ENCODE assay signal across 7 mouse cellular contexts in the genomic region with DNA sequence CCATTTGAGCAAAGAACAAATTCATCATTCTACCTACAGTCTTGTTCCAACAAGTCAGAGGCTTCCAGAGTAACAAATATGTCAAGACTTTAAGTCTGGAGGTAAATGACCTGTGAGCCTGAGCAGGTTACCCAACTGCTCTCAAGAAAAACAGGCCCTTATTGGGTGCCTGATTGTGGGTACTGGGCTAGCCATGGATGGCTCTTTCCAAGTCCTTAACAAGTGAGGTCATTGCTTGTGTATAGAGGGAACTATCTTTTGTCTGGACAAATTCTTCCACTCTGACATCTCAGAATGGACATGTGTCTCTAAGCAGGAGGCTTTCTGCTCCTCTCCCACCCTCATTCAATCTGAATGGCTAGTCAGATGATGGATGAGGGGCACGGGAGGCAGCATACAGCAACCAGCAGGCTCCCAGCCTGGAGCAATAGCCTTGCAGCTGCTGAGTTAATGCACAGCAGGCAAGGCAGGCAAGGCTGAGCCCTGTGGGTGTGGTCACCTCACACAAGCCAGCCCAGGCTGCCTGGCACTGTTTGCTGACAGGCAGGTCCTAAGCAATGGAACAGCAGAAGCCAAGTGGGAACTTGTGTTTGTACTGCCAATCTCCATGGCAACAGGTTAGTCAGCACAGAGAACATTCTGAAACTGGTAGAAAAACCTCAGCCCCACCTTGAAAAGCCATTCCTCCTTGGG. TPM values are rescaled to one million over a fixed set of nuclear protein-coding genes. Genes with fewer than 3 reads are reported as not detected.
DNase-seq lines count a peak whose midpoint lies in the region; ATAC-seq and TF ChIP-seq lines count a peak whose summit lies in the region.

No protein-coding gene starts in this region.

- H3K9me3 ChIP-seq in forebrain, embryonic 10.5 days = no peaks in the 10 kb centered on the region
- H3K9me3 ChIP-seq in heart, embryonic 14.5 days (ENCODE audit: control insufficient read depth, low read length) = no peaks in the 10 kb centered on the region
- H3K9me3 ChIP-seq in limb, embryonic 15.5 days = no peaks in the 10 kb centered on the region

- H3K4me2 ChIP-seq in heart, embryonic 14.5 days (ENCODE audit: low read length) = no peak overlapping the region
- no peak overlapping the region for H3K4me2 ChIP-seq in limb, embryonic 15.5 days
- peak overlapping the region; percentile 43 for H3K4me2 ChIP-seq in myocyte (ENCODE audit: low read depth)

- H3K27ac ChIP-seq in forebrain, embryonic 10.5 days = 0 out of 2 replicates have a peak overlapping the region, but pooled peaks have one; percentile 12
- H3K27ac ChIP-seq in heart, embryonic 14.5 days (replicated peaks in 1 of 2; ENCODE audit: control insufficient read depth in 1 of 2, insufficient read depth in 1 of 2, low read depth in 2 of 2, low read length in 2 of 2) = no peak overlapping the region
- H3K27ac ChIP-seq in limb, embryonic 15.5 days = peak overlapping the region; percentile 71

- no peak overlapping the region for H3K4me3 ChIP-seq in forebrain, embryonic 10.5 days
- no peak overlapping the region for H3K4me3 ChIP-seq in heart, embryonic 14.5 days (ENCODE audit: control insufficient read depth in 1 of 2, insufficient read depth in 1 of 2, low read depth in 1 of 2, low read length in 2 of 2)
- H3K4me3 ChIP-seq in limb, embryonic 15.5 days = no peak overlapping the region
- H3K4me3 ChIP-seq in myocyte = no peak overlapping the region

- no peak overlapping the region for H3K9ac ChIP-seq in heart, embryonic 14.5 days (ENCODE audit: low read length)
- no peak overlapping the region for H3K9ac ChIP-seq in limb, embryonic 15.5 days

- no peaks in the 10 kb centered on the region for H3K27me3 ChIP-seq in forebrain, embryonic 10.5 days (ENCODE audit: poor library complexity, severe bottlenecking)
- no peaks in the 10 kb centered on the region for H3K27me3 ChIP-seq in heart, embryonic 14.5 days (ENCODE audit: control insufficient read depth, insufficient read depth, low read length)
- no peaks in the 10 kb centered on the region for H3K27me3 ChIP-seq in limb, embryonic 15.5 days
- H3K27me3 ChIP-seq in myocyte (ENCODE audit: control insufficient read depth, insufficient read depth, insufficient read length) = no peaks in the 10 kb centered on the region

- H3K4me1 ChIP-seq in forebrain, embryonic 10.5 days = peaks cover 17% of the 10 kb centered on the region
- H3K4me1 ChIP-seq in heart, embryonic 14.5 days (ENCODE audit: control insufficient read depth in 2 of 2, insufficient read depth in 2 of 2, low read length in 2 of 2) = peaks cover 0 to 4% of the 10 kb centered on the region in 2 experiments; a peak in 1 of 4 replicates
- H3K4me1 ChIP-seq in limb, embryonic 15.5 days = peaks cover 14% of the 10 kb centered on the region

- peak; percentile 61; the same call in 1 of the 2 replicates for ATAC-seq in heart, embryonic 14.5 days (ENCODE audit: insufficient number of reproducible peaks, insufficient read depth, low FRiP score, low read depth)
- ATAC-seq in limb, embryonic 15.5 days (ENCODE audit: insufficient number of reproducible peaks, low FRiP score, low TSS enrichment, low read depth) = peak; percentile 96
- ATAC-seq in activated CD4-positive, CD25-positive, alpha-beta regulatory T cell, adult 4 months = no peak

- TF ChIP-seq POLR2A in myocyte (IDR thresholded peaks at IDR 0.05; ENCODE audit: insufficient read length, low read depth) = peak; percentile 43

- DNase-seq in adrenal gland, postnatal 36 days = peak; percentile 82 to 83
- peak; percentile 35 for DNase-seq in forebrain, embryonic 10.5 days (ENCODE audit: extremely low spot score, low spot score)
- peak; percentile 75 for DNase-seq in kidney, postnatal 10 days

- H3K79me2 ChIP-seq in myocyte (ENCODE audit: control insufficient read depth, insufficient read depth) = peaks cover 15% of the 10 kb centered on the region

- H3ac ChIP-seq in myocyte (ENCODE audit: control insufficient read depth, insufficient read length) = no peak overlapping the region

- H3K36me3 ChIP-seq in forebrain, embryonic 10.5 days (replicated peaks) = no peaks in the 10 kb centered on the region
- no peaks in the 10 kb centered on the region for H3K36me3 ChIP-seq in heart, embryonic 14.5 days (ENCODE audit: control insufficient read depth, insufficient read depth, low read length)
- H3K36me3 ChIP-seq in limb, embryonic 15.5 days = 0 out of 2 replicates have a peak, but pooled peaks cover 3% of the 10 kb centered on the region
- no peaks in the 10 kb centered on the region for H3K36me3 ChIP-seq in myocyte (ENCODE audit: control insufficient read depth, insufficient read depth)

- WGBS in forebrain, embryonic 10.5 days = 13% methylated on average over 1 of the region's 1 CpGs
- 6% methylated on average over 1 of the region's 1 CpGs for WGBS in heart, embryonic 14.5 days
- WGBS in limb, embryonic 15.5 days = 0% methylated on average over 1 of the region's 1 CpGs

TF ChIP-seq in myocyte, 11 proteins besides CTCF, POLR2A, EP300 and RAD21:
- no peak for TF ChIP-seq POLR2AphosphoS2 (IDR thresholded peaks at IDR 0.05; ENCODE audit: insufficient read length, low read depth)
- no peak for TF ChIP-seq TCF3 (IDR thresholded peaks at IDR 0.05; ENCODE audit: insufficient read length, low read depth)
- no peak for TF ChIP-seq SRF (IDR thresholded peaks at IDR 0.05; ENCODE audit: control insufficient read depth, insufficient read length, low read depth)
- peak in 1 of 3 experiments; percentile 59 for TF ChIP-seq MYOG (IDR thresholded peaks at IDR 0.05; ENCODE audit: control insufficient read depth in 1 of 3, insufficient read depth in 1 of 3, insufficient read length in 2 of 3, low read depth in 2 of 3)
- no peak for TF ChIP-seq TCF12 (IDR thresholded peaks at IDR 0.05; ENCODE audit: insufficient read depth, poor library complexity, severe bottlenecking)
- no peak for TF ChIP-seq CEBPB (IDR thresholded peaks at IDR 0.05; ENCODE audit: insufficient read depth, poor library complexity, severe bottlenecking)
- peak in 1 of 3 experiments; percentile 40 for TF ChIP-seq MYOD1 (IDR thresholded peaks at IDR 0.05; ENCODE audit: control insufficient read depth in 1 of 3, insufficient read length in 2 of 3, low read depth in 2 of 3)
TF ChIP-seq in myocyte: peak in this region for 2.

RNA-seq across cellular contexts. Expression of gene Myof, which starts 28.1 kb away (rescaled TPM):
- 10 to 100 TPM; 33.4 to 59.2 TPM for total RNA-seq in adrenal gland, postnatal 36 days (2021)
- polyA plus RNA-seq in forebrain, embryonic 10.5 days (2016; fragmentation: Nextera tagmentation; extraction: Ambion mirVana) = 1.9 and 2.3 TPM in 2 replicates
- polyA plus RNA-seq in heart, embryonic 14.5 days (2014; fragmentation: Nextera tagmentation; extraction: Ambion mirVana) = 5.3 and 5.5 TPM in 2 replicates
- polyA plus RNA-seq in limb, embryonic 15.5 days (2015; fragmentation: Nextera tagmentation; extraction: Ambion mirVana) = 11.9 and 14.1 TPM in 2 replicates
- 76.9 TPM for polyA plus RNA-seq in myocyte (2012; fragmentation: generic; extraction: Trizol)
- polyA plus RNA-seq in activated CD4-positive, CD25-positive, alpha-beta regulatory T cell, adult 4 months (2017; shearing (Covaris generic)) = under 1 TPM; 0.19 to 0.27 TPM

RNA-seq across cellular contexts. Expression of gene Cep55, which starts 39.5 kb away (rescaled TPM):
- total RNA-seq in adrenal gland, postnatal 36 days (2021) = 1 to 10 TPM; 2.2 to 2.5 TPM
- polyA plus RNA-seq in forebrain, embryonic 10.5 days (2016; fragmentation: Nextera tagmentation; extraction: Ambion mirVana) = 43.8 and 45.5 TPM in 2 replicates
- 28.3 and 28.4 TPM in 2 replicates for polyA plus RNA-seq in heart, embryonic 14.5 days (2014; fragmentation: Nextera tagmentation; extraction: Ambion mirVana)
- polyA plus RNA-seq in limb, embryonic 15.5 days (2015; fragmentation: Nextera tagmentation; extraction: Ambion mirVana) = 18.4 and 19.9 TPM in 2 replicates
- 5.1 TPM for polyA plus RNA-seq in myocyte (2012; fragmentation: generic; extraction: Trizol)
- 10 to 100 TPM; 11.9 to 14.7 TPM for polyA plus RNA-seq in activated CD4-positive, CD25-positive, alpha-beta regulatory T cell, adult 4 months (2017; shearing (Covaris generic))

Comparison
In these comparisons a context has a peak if more than half of its experiments do, and no peak if none do; other contexts are left out.
1. H3K27ac ChIP-seq: peak in forebrain, embryonic 10.5 days (single experiment) and limb, embryonic 15.5 days (single experiment); none in heart, embryonic 14.5 days (0 of 2).
2. Peak in every context shown above with its lines, with median percentiles within 50 percentile points of each other: DNase-seq.